Mouse (Mus musculus) thymus, postnatal 14 days (tissue): ENCODE measurements at regions not wholly inside any gene's neighbourhood (a gene's known extent, or its start where the extent isn't known, plus 50 kb on each side); places are given as distances from the start of the nearest gene placed in this dataset.

Experiments
- DNase-seq: peaks from one replicate; pipeline ENCODE4 v3.0.0; 2021

- DNase-seq, result no peak
Observed at GRCm38 (mm10) chr10:44819361-44819760, 247.6 kb upstream of the Prep start.

- DNase-seq, result no peak
Observed at GRCm38 (mm10) chr10:44818615-44819014, 248.4 kb upstream of the Prep start.

- DNase-seq, result no peak
Observed at GRCm38 (mm10) chr10:44796205-44796604, 267.9 kb upstream of the Prdm1 start.

GRCm38 (mm10) chr10:44785386-44785785 is 257.1 kb upstream of the Prdm1 start:
- no peak for DNase-seq

GRCm38 (mm10) chr10:44780381-44780958 is 252.2 kb upstream of the Prdm1 start:
- DNase-seq, result no peak

- DNase-seq, result no peak
Observed at GRCm38 (mm10) chr10:44779568-44780207, 251.4 kb upstream of the Prdm1 start.

GRCm38 (mm10) chr10:44777214-44777613 is 248.9 kb upstream of the Prdm1 start:
- no peak for DNase-seq

- DNase-seq, result no peak
Observed at GRCm38 (mm10) chr10:44776175-44776574, 247.9 kb upstream of the Prdm1 start.

- no peak for DNase-seq
Observed at GRCm38 (mm10) chr10:44765527-44765926, 237.2 kb upstream of the Prdm1 start.

GRCm38 (mm10) chr10:44763102-44763501 is 234.8 kb upstream of the Prdm1 start:
- no peak for DNase-seq

- DNase-seq, result no peak
Observed at GRCm38 (mm10) chr10:44762068-44762467, 233.8 kb upstream of the Prdm1 start.

GRCm38 (mm10) chr10:44761324-44761723 is 233.0 kb upstream of the Prdm1 start:
- no peak for DNase-seq

GRCm38 (mm10) chr10:44755355-44755957 is 227.2 kb upstream of the Prdm1 start:
- no peak for DNase-seq

GRCm38 (mm10) chr10:44754930-44755329 is 226.6 kb upstream of the Prdm1 start:
- DNase-seq, result no peak

GRCm38 (mm10) chr10:44752719-44753390 is 224.6 kb upstream of the Prdm1 start:
- DNase-seq, result no peak

GRCm38 (mm10) chr10:44751061-44751460 is 222.8 kb upstream of the Prdm1 start:
- DNase-seq, result no peak

GRCm38 (mm10) chr10:44749206-44749605 is 220.9 kb upstream of the Prdm1 start:
- DNase-seq, result no peak

GRCm38 (mm10) chr10:44747419-44747818 is 219.1 kb upstream of the Prdm1 start:
- DNase-seq, result no peak

- no peak for DNase-seq
Observed at GRCm38 (mm10) chr10:44744221-44744620, 215.9 kb upstream of the Prdm1 start.

- no peak for DNase-seq
Observed at GRCm38 (mm10) chr10:44733641-44734040, 205.3 kb upstream of the Prdm1 start.

- DNase-seq, result no peak
Observed at GRCm38 (mm10) chr10:44730721-44731120, 202.4 kb upstream of the Prdm1 start.

- no peak for DNase-seq
Observed at GRCm38 (mm10) chr10:44728963-44729362, 200.7 kb upstream of the Prdm1 start.

GRCm38 (mm10) chr10:44724575-44724974 is 196.3 kb upstream of the Prdm1 start:
- DNase-seq, result no peak

- DNase-seq, result no peak
Observed at GRCm38 (mm10) chr10:44723845-44724244, 195.5 kb upstream of the Prdm1 start.
